ENCODE assay signal across 27 mouse cellular contexts in genomic region chr8:128459704-128460103, GRCm38 (mm10).
DNase-seq lines count a peak whose midpoint lies in the region; ATAC-seq and TF ChIP-seq lines count a peak whose summit lies in the region.
"Had no signal": no experiment of that assay in that cellular context is flagged by ENCODE, and none has a peak within 500 bp of the region (broad histone marks: within the 10 kb centered on the region; RNA-seq: fewer than 3 reads in every experiment).

No protein-coding gene starts in this region.

- H3K27ac ChIP-seq in hindbrain, postnatal 0 days, result no peak overlapping the region
- no peak overlapping the region for H3K27ac ChIP-seq in hindbrain, embryonic 13.5 days
- H3K27ac ChIP-seq in macrophage, result peak overlapping the region; percentile 77; the same call in 1 of the 2 replicates
- H3K27ac ChIP-seq: forebrain, embryonic 10.5 days; forebrain, embryonic 13.5 days; gastrocnemius, adult 2 months; heart, embryonic 15.5 days; hindbrain, embryonic 12.5 days had no signal

- H3K9ac ChIP-seq in hindbrain, postnatal 0 days (replicated peaks; ENCODE audit: low read length), result no peak overlapping the region
- no peak overlapping the region for H3K9ac ChIP-seq in hindbrain, embryonic 13.5 days
- H3K9ac ChIP-seq: forebrain, embryonic 13.5 days; forebrain, postnatal 0 days; heart, embryonic 15.5 days; hindbrain, embryonic 12.5 days had no signal

- no peaks in the 10 kb centered on the region for H3K4me1 ChIP-seq in hindbrain, postnatal 0 days (ENCODE audit: insufficient read depth, low read length)
- 0 out of 2 replicates have a peak, but pooled peaks cover 3% of the 10 kb centered on the region for H3K4me1 ChIP-seq in hindbrain, embryonic 13.5 days (replicated peaks)

- 62% methylated on average over 1 of the region's 1 CpGs for WGBS in hindbrain, postnatal 0 days
- WGBS in hindbrain, embryonic 13.5 days, result 69% methylated on average over 1 of the region's 1 CpGs
- no CpG with 5 or more reads among the region's 1 CpGs for WGBS in macrophage (ENCODE audit: missing documents)

- H3K36me3 ChIP-seq in hindbrain, postnatal 0 days (ENCODE audit: insufficient read depth, low read length), result no peaks in the 10 kb centered on the region
- H3K36me3 ChIP-seq in hindbrain, embryonic 13.5 days, result peaks cover 32% of the 10 kb centered on the region
- H3K36me3 ChIP-seq in macrophage (ENCODE audit: inconsistent target), result peaks cover 57% of the 10 kb centered on the region
- H3K36me3 ChIP-seq: forebrain, embryonic 10.5 days had no signal

- no peak for DNase-seq in hindbrain, postnatal 0 days (ENCODE audit: low spot score)
- no peak for DNase-seq in embryo, embryonic 9.5 days (ENCODE audit: extremely low spot score)
- DNase-seq in right cerebral cortex, postnatal 10 days (ENCODE audit: low spot score in 2 of 2), result no peak
- DNase-seq: adrenal gland, adult 2 months; adrenal gland, postnatal 14 days; cerebellum, adult 11 months; cerebellum, adult 2 months; cerebellum, adult 9-11 months; cerebellum, postnatal 25 days; embryo, embryonic 11 days; forebrain, postnatal 0 days; gastrocnemius, adult 2 months; gastrocnemius, postnatal 14 days; heart, postnatal 10 days; heart, postnatal 4 days; kidney, adult 18-20 months had no signal

- no peak overlapping the region for H3K4me3 ChIP-seq in hindbrain, postnatal 0 days (ENCODE audit: low read length)
- H3K4me3 ChIP-seq in hindbrain, embryonic 13.5 days, result no peak overlapping the region
- H3K4me3 ChIP-seq in macrophage (ENCODE audit: inconsistent target), result no peak overlapping the region
- H3K4me3 ChIP-seq: forebrain, embryonic 10.5 days; forebrain, embryonic 13.5 days; gastrocnemius, adult 2 months; heart, embryonic 15.5 days; hindbrain, embryonic 12.5 days had no signal

- TF ChIP-seq CTCF in hindbrain, postnatal 0 days (IDR thresholded peaks at IDR 0.05; ENCODE audit: low read depth), result peak; percentile 15; the same call in 1 of the 2 replicates

- H3K79me2 ChIP-seq in macrophage (ENCODE audit: inconsistent target), result peaks cover 36% of the 10 kb centered on the region; the same call in 1 of the 2 replicates

- no peak overlapping the region for H3K4me2 ChIP-seq in hindbrain, postnatal 0 days (ENCODE audit: low read depth, low read length)
- H3K4me2 ChIP-seq in hindbrain, embryonic 13.5 days, result no peak overlapping the region
- H3K4me2 ChIP-seq: forebrain, embryonic 13.5 days; heart, embryonic 11.5 days; heart, embryonic 15.5 days; hindbrain, embryonic 12.5 days had no signal

- ATAC-seq in hindbrain, postnatal 0 days, result no peak
- no peak for ATAC-seq in hindbrain, embryonic 13.5 days (ENCODE audit: low FRiP score)
- ATAC-seq in common myeloid progenitor, adult 5-6 weeks (replicated peaks; ENCODE audit: low read depth, poor library complexity, severe bottlenecking), result 0 out of 2 replicates have a peak, but pooled peaks have one; percentile 42
- ATAC-seq: forebrain, embryonic 13.5 days; forebrain, postnatal 0 days; hindbrain, embryonic 16.5 days; inflammation-experienced regulatory T-cells, adult 6 months; intestine, embryonic 16.5 days had no signal

- no peaks in the 10 kb centered on the region for H3K27me3 ChIP-seq in hindbrain, postnatal 0 days (ENCODE audit: insufficient read depth, low read length)
- no peaks in the 10 kb centered on the region for H3K27me3 ChIP-seq in hindbrain, embryonic 13.5 days
- H3K27me3 ChIP-seq: forebrain, embryonic 13.5 days; heart, embryonic 15.5 days; hindbrain, embryonic 12.5 days had no signal

- H3K9me3 ChIP-seq in hindbrain, postnatal 0 days (ENCODE audit: low read length), result no peaks in the 10 kb centered on the region
- H3K9me3 ChIP-seq in hindbrain, embryonic 13.5 days, result no peaks in the 10 kb centered on the region
- H3K9me3 ChIP-seq: forebrain, embryonic 10.5 days; forebrain, embryonic 13.5 days; heart, embryonic 15.5 days; hindbrain, embryonic 12.5 days had no signal
